9 mouse cellular contexts compared by ENCODE assay signal in genomic region chr11:54921798-54922197, GRCm38 (mm10). TPM values are rescaled to one million over a fixed set of nuclear protein-coding genes. Genes with fewer than 3 reads are reported as not detected.
DNase-seq lines count a peak whose midpoint lies in the region; ATAC-seq lines count a peak whose summit lies in the region.
"Had no signal": no experiment of that assay in that cellular context is flagged by ENCODE, and none has a peak within 500 bp of the region (broad histone marks: within the 10 kb centered on the region; RNA-seq: fewer than 3 reads in every experiment).

No protein-coding gene starts in this region.

- 38% methylated on average over 7 of the region's 7 CpGs for WGBS in kidney, embryonic 14.5 days
- 50% methylated on average over 7 of the region's 7 CpGs for WGBS in embryonic facial prominence, embryonic 11.5 days
- WGBS in macrophage (ENCODE audit: missing documents) = 47% methylated on average over 7 of the region's 7 CpGs
- WGBS in midbrain, embryonic 11.5 days = 59% methylated on average over 7 of the region's 7 CpGs

- no peak overlapping the region for H3K4me2 ChIP-seq in kidney, embryonic 14.5 days (replicated peaks; ENCODE audit: low read depth, low read length)
- H3K4me2 ChIP-seq in embryonic facial prominence, embryonic 11.5 days (ENCODE audit: low read depth, low read length) = no peak overlapping the region
- no peak overlapping the region for H3K4me2 ChIP-seq in midbrain, embryonic 11.5 days

- peak overlapping the region; percentile 42; the same call in 1 of the 2 replicates for H3K27ac ChIP-seq in kidney, embryonic 14.5 days (ENCODE audit: low read depth, low read length)
- no peak overlapping the region for H3K27ac ChIP-seq in embryonic facial prominence, embryonic 11.5 days (replicated peaks; ENCODE audit: low read depth, low read length)
- H3K27ac ChIP-seq in macrophage = peak overlapping the region; percentile 70
- no peak overlapping the region for H3K27ac ChIP-seq in midbrain, embryonic 11.5 days (ENCODE audit: low read depth, low read length)

- peak; percentile 41; the same call in 1 of the 2 replicates for ATAC-seq in kidney, embryonic 14.5 days (ENCODE audit: low FRiP score, low TSS enrichment)
- 0 out of 2 replicates have a peak, but pooled peaks have one; percentile 52 for ATAC-seq in embryonic facial prominence, embryonic 11.5 days (replicated peaks; ENCODE audit: insufficient number of reproducible peaks, low FRiP score, low TSS enrichment, low read depth)
- no peak for ATAC-seq in midbrain, embryonic 11.5 days (ENCODE audit: low FRiP score)

- no peak for DNase-seq in kidney, adult 11 months
- DNase-seq in embryonic facial prominence, embryonic 11.5 days (ENCODE audit: low spot score) = peak; percentile 48
- peak; percentile 67 to 68 for DNase-seq in heart, postnatal 10 days
- no peak for DNase-seq in cerebellum, postnatal 10 days
- DNase-seq in spleen, postnatal 4 days (ENCODE audit: low spot score in 2 of 2) = no peak
- DNase-seq in midbrain, embryonic 11.5 days (ENCODE audit: low spot score, missing footprints) = no peak
- DNase-seq: cerebellum, postnatal 14 days had no signal

- 0 out of 2 replicates have a peak, but pooled peaks cover 3% of the 10 kb centered on the region for H3K4me1 ChIP-seq in kidney, embryonic 14.5 days (ENCODE audit: control insufficient read depth, insufficient read depth, low read length)
- H3K4me1 ChIP-seq in embryonic facial prominence, embryonic 11.5 days (ENCODE audit: control insufficient read depth, insufficient read depth, low read length) = no peaks in the 10 kb centered on the region
- H3K4me1 ChIP-seq in midbrain, embryonic 11.5 days (ENCODE audit: control insufficient read depth, insufficient read depth, low read length) = no peaks in the 10 kb centered on the region

- no peak overlapping the region for H3K4me3 ChIP-seq in kidney, embryonic 14.5 days (ENCODE audit: low read length)
- H3K4me3 ChIP-seq in embryonic facial prominence, embryonic 11.5 days (ENCODE audit: low read depth, low read length) = no peak overlapping the region
- no peak overlapping the region for H3K4me3 ChIP-seq in macrophage (ENCODE audit: inconsistent target)
- H3K4me3 ChIP-seq in midbrain, embryonic 11.5 days (ENCODE audit: low read depth, low read length) = no peak overlapping the region

- no peak overlapping the region for H3K9ac ChIP-seq in kidney, embryonic 14.5 days (ENCODE audit: low read depth, low read length)
- no peak overlapping the region for H3K9ac ChIP-seq in embryonic facial prominence, embryonic 11.5 days (replicated peaks; ENCODE audit: low read length)
- no peak overlapping the region for H3K9ac ChIP-seq in midbrain, embryonic 11.5 days (ENCODE audit: low read length)

- H3K9me3 ChIP-seq in kidney, embryonic 14.5 days (ENCODE audit: control insufficient read depth, low read length) = no peaks in the 10 kb centered on the region
- H3K9me3 ChIP-seq in embryonic facial prominence, embryonic 11.5 days (replicated peaks; ENCODE audit: control insufficient read depth, low read length) = no peaks in the 10 kb centered on the region
- no peaks in the 10 kb centered on the region for H3K9me3 ChIP-seq in midbrain, embryonic 11.5 days (ENCODE audit: control insufficient read depth, low read length)

- no peaks in the 10 kb centered on the region for H3K27me3 ChIP-seq in kidney, embryonic 14.5 days (ENCODE audit: control insufficient read depth, insufficient read depth, low read length)
- no peaks in the 10 kb centered on the region for H3K27me3 ChIP-seq in embryonic facial prominence, embryonic 11.5 days (ENCODE audit: control insufficient read depth, insufficient read depth, low read length)
- no peaks in the 10 kb centered on the region for H3K27me3 ChIP-seq in midbrain, embryonic 11.5 days (ENCODE audit: control insufficient read depth, insufficient read depth, low read length)

- peaks cover 58% of the 10 kb centered on the region for H3K36me3 ChIP-seq in kidney, embryonic 14.5 days (ENCODE audit: control insufficient read depth, insufficient read depth, low read length)
- no peaks in the 10 kb centered on the region for H3K36me3 ChIP-seq in embryonic facial prominence, embryonic 11.5 days (replicated peaks; ENCODE audit: control insufficient read depth, insufficient read depth, low read depth, low read length)
- H3K36me3 ChIP-seq in macrophage (ENCODE audit: inconsistent target) = peaks cover 83% of the 10 kb centered on the region
- H3K36me3 ChIP-seq in midbrain, embryonic 11.5 days (ENCODE audit: control insufficient read depth, insufficient read depth, low read length) = no peaks in the 10 kb centered on the region; the same call in 1 of the 2 replicates

- H3K79me2 ChIP-seq in macrophage (ENCODE audit: inconsistent target) = no peaks in the 10 kb centered on the region

- intact Hi-C loops in heart, postnatal 10 days (cut with DNase I) = no loop called here

RNA-seq across cellular contexts. Expression of gene Gpx3, which starts 19.5 kb away (rescaled TPM):
- 83.0 and 101 TPM in 2 replicates for polyA plus RNA-seq in kidney, embryonic 14.5 days (2014; fragmentation: Nextera tagmentation; extraction: Ambion mirVana)
- 70.6 and 76.2 TPM in 2 replicates for polyA plus RNA-seq in embryonic facial prominence, embryonic 11.5 days (2014; fragmentation: Nextera tagmentation; extraction: Ambion mirVana)
- total RNA-seq in heart, postnatal 10 days (2021) = 100 to 1,000 TPM; 102 to 159 TPM
- total RNA-seq in macrophage (2018; cell fraction: chromatin; rRNA removed) = 1 to 10 TPM in 17 of 26 experiments, under 1 TPM in 3, not detected in 6; 0.59 to 10.0 (median 2.2) TPM
- total RNA-seq in macrophage (2018; cell fraction: cytosol; rRNA removed) = 100 to 1,000 TPM in 16 of 26 experiments, 10 to 100 TPM in 10; 81.5 to 363 (median 177) TPM
- 100 to 1,000 TPM in 1 of 26 experiments, 10 to 100 TPM in 25; 22.4 to 113 (median 50.5) TPM for total RNA-seq in macrophage (2018; cell fraction: nucleus; rRNA removed)
- 191 to 766 TPM (median 446 TPM) in 3 replicates for polyA plus RNA-seq in macrophage (2018)
- 57.2 and 60.5 TPM in 2 replicates for polyA plus RNA-seq in midbrain, embryonic 11.5 days (2014; fragmentation: Nextera tagmentation; extraction: Ambion mirVana)

RNA-seq across cellular contexts. Expression of gene Tnip1, which starts 40.9 kb away (rescaled TPM):
- 12.3 and 14.8 TPM in 2 replicates for polyA plus RNA-seq in kidney, embryonic 14.5 days (2014; fragmentation: Nextera tagmentation; extraction: Ambion mirVana)
- polyA plus RNA-seq in embryonic facial prominence, embryonic 11.5 days (2014; fragmentation: Nextera tagmentation; extraction: Ambion mirVana) = 9.1 and 11.6 TPM in 2 replicates
- total RNA-seq in heart, postnatal 10 days (2021) = 10 to 100 TPM; 33.4 to 37.1 TPM
- total RNA-seq in macrophage (2018; cell fraction: chromatin; rRNA removed) = 1,000 to 10,000 TPM in 3 of 26 experiments, 100 to 1,000 TPM in 23; 121 to 1,718 (median 405) TPM
- total RNA-seq in macrophage (2018; cell fraction: cytosol; rRNA removed) = 100 to 1,000 TPM in 16 of 26 experiments, 10 to 100 TPM in 10; 68.4 to 348 (median 120) TPM
- 100 to 1,000 TPM in 19 of 26 experiments, 10 to 100 TPM in 7; 51.2 to 591 (median 250) TPM for total RNA-seq in macrophage (2018; cell fraction: nucleus; rRNA removed)
- polyA plus RNA-seq in macrophage (2018) = 45.9 to 108 TPM (median 70.5 TPM) in 3 replicates
- 8.9 and 9.9 TPM in 2 replicates for polyA plus RNA-seq in midbrain, embryonic 11.5 days (2014; fragmentation: Nextera tagmentation; extraction: Ambion mirVana)

RNA-seq across cellular contexts. Expression of gene Hint1, which starts 55.6 kb away (rescaled TPM):
- polyA plus RNA-seq in kidney, embryonic 14.5 days (2014; fragmentation: Nextera tagmentation; extraction: Ambion mirVana) = 720 and 912 TPM in 2 replicates
- polyA plus RNA-seq in embryonic facial prominence, embryonic 11.5 days (2014; fragmentation: Nextera tagmentation; extraction: Ambion mirVana) = 678 and 720 TPM in 2 replicates
- 100 to 1,000 TPM; 304 to 309 TPM for total RNA-seq in heart, postnatal 10 days (2021)
- total RNA-seq in macrophage (2018; cell fraction: chromatin; rRNA removed) = 10 to 100 TPM in 23 of 26 experiments, 1 to 10 TPM in 3; 8.1 to 84.4 (median 24.2) TPM
- 100 to 1,000 TPM; 354 to 532 (median 434) TPM for total RNA-seq in macrophage (2018; cell fraction: cytosol; rRNA removed)
- total RNA-seq in macrophage (2018; cell fraction: nucleus; rRNA removed) = 100 to 1,000 TPM in 15 of 26 experiments, 10 to 100 TPM in 11; 45.3 to 183 (median 105) TPM
- polyA plus RNA-seq in macrophage (2018) = 231 to 631 TPM (median 515 TPM) in 3 replicates
- polyA plus RNA-seq in midbrain, embryonic 11.5 days (2014; fragmentation: Nextera tagmentation; extraction: Ambion mirVana) = 694 and 720 TPM in 2 replicates

Comparison
In these comparisons a context has a peak if more than half of its experiments do, and no peak if none do; other contexts are left out.
1. H3K27ac ChIP-seq: peak in kidney, embryonic 14.5 days (single experiment) and macrophage (single experiment); none in embryonic facial prominence, embryonic 11.5 days (single experiment) and midbrain, embryonic 11.5 days (single experiment).
2. DNase-seq: peak in embryonic facial prominence, embryonic 11.5 days (single experiment) and heart, postnatal 10 days (2 of 2); none in kidney, adult 11 months (single experiment), cerebellum, postnatal 10 days (0 of 2), spleen, postnatal 4 days (0 of 2) and midbrain, embryonic 11.5 days (single experiment).